Mouse (Mus musculus): ENCODE measurements around the gene Il13.

Il13 gene

GRCm38 (mm10) chr11:53634556-53634955 is at the start of gene Il13:
Gene Il13, minus strand, starts transcription at chr11:53634702.
- DNase-seq (ENCODE audit: extremely low read depth, low read depth): no peak

GRCm38 (mm10) chr11:53682994-53683530 is 48.6 kb upstream of the Il13 start:
- no peak for DNase-seq (ENCODE audit: extremely low read depth, low read depth)

GRCm38 (mm10) chr11:53682170-53682569 is 47.7 kb upstream of the Il13 start:
- DNase-seq (ENCODE audit: extremely low read depth, low read depth): no peak

GRCm38 (mm10) chr11:53681686-53682085 is 47.2 kb upstream of the Il13 start:
- DNase-seq (ENCODE audit: extremely low read depth, low read depth): no peak

- no peak for DNase-seq (ENCODE audit: extremely low read depth, low read depth)
Observed at GRCm38 (mm10) chr11:53680141-53680540, 45.6 kb upstream of the Il13 start.

- no peak for DNase-seq (ENCODE audit: extremely low read depth, low read depth)
Observed at GRCm38 (mm10) chr11:53671414-53671813, 36.9 kb upstream of the Il13 start.

GRCm38 (mm10) chr11:53664091-53664490 is 29.6 kb upstream of the Il13 start:
- no peak for DNase-seq (ENCODE audit: extremely low read depth, low read depth)

GRCm38 (mm10) chr11:53662794-53663674 is 28.5 kb upstream of the Il13 start:
- no peak for DNase-seq (ENCODE audit: extremely low read depth, low read depth)

GRCm38 (mm10) chr11:53657828-53658227 is 23.3 kb upstream of the Il13 start:
- DNase-seq (ENCODE audit: extremely low read depth, low read depth): no peak

GRCm38 (mm10) chr11:53657381-53657780 is 22.9 kb upstream of the Il13 start:
- DNase-seq (ENCODE audit: extremely low read depth, low read depth): no peak

- DNase-seq (ENCODE audit: extremely low read depth, low read depth): peak; percentile 68
Observed at GRCm38 (mm10) chr11:53656558-53657202, 22.2 kb upstream of the Il13 start.

GRCm38 (mm10) chr11:53655043-53655442 is 20.5 kb upstream of the Il13 start:
- DNase-seq (ENCODE audit: extremely low read depth, low read depth): peak; percentile 77

- no peak for DNase-seq (ENCODE audit: extremely low read depth, low read depth)
Observed at GRCm38 (mm10) chr11:53652427-53652826, 17.9 kb upstream of the Il13 start.

- no peak for DNase-seq (ENCODE audit: extremely low read depth, low read depth)
Observed at GRCm38 (mm10) chr11:53651441-53651840, 16.9 kb upstream of the Il13 start.

GRCm38 (mm10) chr11:53644017-53644416 is 9.5 kb upstream of the Il13 start:
- no peak for DNase-seq (ENCODE audit: extremely low read depth, low read depth)

GRCm38 (mm10) chr11:53642744-53643279 is 8.3 kb upstream of the Il13 start:
- no peak for DNase-seq (ENCODE audit: extremely low read depth, low read depth)

- DNase-seq (ENCODE audit: extremely low read depth, low read depth): no peak
Observed at GRCm38 (mm10) chr11:53637803-53638260, 3.3 kb upstream of the Il13 start.

- no peak for DNase-seq (ENCODE audit: extremely low read depth, low read depth)
Observed at GRCm38 (mm10) chr11:53637046-53637802, 2.7 kb upstream of the Il13 start.

GRCm38 (mm10) chr11:53636183-53636646 is 1.7 kb upstream of the Il13 start:
- DNase-seq (ENCODE audit: extremely low read depth, low read depth): no peak

- no peak for DNase-seq (ENCODE audit: extremely low read depth, low read depth)
Observed at GRCm38 (mm10) chr11:53635590-53636182, 1.2 kb upstream of the Il13 start.

- DNase-seq (ENCODE audit: extremely low read depth, low read depth): no peak
Observed at GRCm38 (mm10) chr11:53633644-53634043, 858 bp downstream of the Il13 start.

Measured in MEL-GATA-1-ER (cell line).